Mouse (Mus musculus) liver, embryonic 14.5 days (tissue): Measurements from ENCODE around the gene Sh2d4b.

Experiments used
- CTCF ChIP-seq: IDR thresholded peaks from 2 replicates; pipeline ENCODE4 v1.5.1; 2016; ENCODE audit warnings: antibody characterized with exemption, low read depth, control low read depth
- EP300 ChIP-seq: IDR thresholded peaks from 2 replicates; pipeline ENCODE4 v1.6.1; 2016; ENCODE audit warnings: antibody characterized with exemption, low read depth

DNA sequence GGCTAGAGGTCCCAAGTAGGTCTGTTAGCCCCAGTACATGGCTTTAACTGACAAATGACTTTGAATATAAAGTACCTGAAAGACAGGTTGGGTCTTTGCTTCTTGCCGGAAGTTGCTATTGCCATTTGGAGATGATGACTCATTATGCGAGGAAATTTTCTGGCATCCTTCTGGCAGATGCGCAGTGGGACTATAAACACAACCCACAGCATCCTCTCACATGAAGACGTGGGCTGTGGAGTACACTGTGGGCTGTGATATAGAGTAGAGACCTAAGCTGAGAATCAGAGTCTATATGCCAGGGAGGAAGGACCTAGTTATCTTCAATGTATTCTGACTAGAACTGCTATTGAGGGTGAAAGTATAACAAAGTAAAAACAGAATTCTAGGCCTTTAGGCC, 1.6 kb downstream of the Sh2d4b start:
- TF ChIP-seq CTCF (no peak), EP300 (no peak)
